Mouse (Mus musculus) inflammation-experienced regulatory T-cells (primary cell): ENCODE results near the gene Osgin1. TPM values are rescaled to one million over a fixed set of nuclear protein-coding genes. Genes with fewer than 3 reads are reported as not detected.

Experiments used
- polyA plus RNA-seq, 2 experiments: library from polyadenylated mRNA; unstranded; fragments of 100-300 nt; shearing (Covaris generic); gene quantifications; one replicate each; pipeline ENCODE4 v1.2.1; 2017

Osgin1 gene
- 10 to 100 TPM; 14.3 to 19.4 TPM for polyA plus RNA-seq

DNA sequence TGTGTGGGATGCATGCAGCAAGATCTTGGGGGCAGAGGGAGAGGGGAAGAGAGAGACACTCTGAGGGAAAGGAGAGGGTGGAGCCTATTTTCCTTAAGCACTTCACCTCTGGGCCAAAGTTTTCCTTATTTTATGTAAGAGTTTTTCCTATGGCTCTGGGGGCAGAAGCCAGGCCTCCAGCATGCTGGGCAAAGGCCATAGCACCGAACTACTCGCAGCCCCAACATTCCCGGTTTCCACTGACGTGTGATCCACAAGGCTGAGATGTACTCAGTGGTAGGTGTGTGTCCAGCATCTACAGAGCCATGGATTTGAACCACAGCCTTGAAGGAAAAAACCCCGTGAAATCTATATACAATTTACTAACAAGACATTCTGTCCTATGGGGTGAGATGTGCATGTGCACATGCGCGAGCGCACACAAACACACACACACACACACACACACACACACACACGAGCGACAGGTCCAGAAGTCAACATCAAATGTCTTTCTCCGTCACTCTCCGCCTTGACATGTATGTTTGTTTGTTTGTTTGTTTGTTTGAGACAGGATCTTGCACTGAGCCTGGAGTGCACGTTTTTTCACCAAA, at the start of gene Osgin1:
Gene Osgin1, plus strand, starts transcription at position 543 of the 593 bp plus-strand sequence.

DNA sequence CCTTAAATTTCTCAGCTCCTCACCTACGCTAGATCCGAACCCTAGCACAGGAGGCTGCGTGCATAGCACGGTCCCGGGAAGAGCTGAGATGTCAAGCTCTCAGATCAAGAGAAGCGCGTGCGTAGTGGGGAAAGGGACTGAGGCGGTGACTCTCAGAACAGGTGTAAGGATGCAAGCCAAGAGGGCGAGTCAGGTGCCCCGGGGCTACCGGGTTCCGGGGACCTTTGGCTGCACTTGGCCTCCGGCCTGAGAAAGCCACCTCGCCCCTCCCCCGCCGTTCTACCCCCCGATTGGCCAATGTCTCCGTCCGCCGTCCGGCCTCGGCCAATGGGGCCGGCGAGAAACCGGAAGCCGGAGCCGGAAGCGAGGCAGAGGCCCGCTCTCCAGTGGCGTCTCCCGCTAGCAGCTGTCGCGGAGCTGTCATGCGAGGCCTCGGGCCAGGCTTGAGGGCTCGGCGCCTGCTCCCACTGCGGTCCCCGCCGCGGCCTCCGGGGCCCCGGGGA, 39.3 kb upstream of the Osgin1 start, which contains the start of gene Mlycd:
Gene Mlycd, plus strand, starts transcription at position 355 of the 503 bp plus-strand sequence.

DNA sequence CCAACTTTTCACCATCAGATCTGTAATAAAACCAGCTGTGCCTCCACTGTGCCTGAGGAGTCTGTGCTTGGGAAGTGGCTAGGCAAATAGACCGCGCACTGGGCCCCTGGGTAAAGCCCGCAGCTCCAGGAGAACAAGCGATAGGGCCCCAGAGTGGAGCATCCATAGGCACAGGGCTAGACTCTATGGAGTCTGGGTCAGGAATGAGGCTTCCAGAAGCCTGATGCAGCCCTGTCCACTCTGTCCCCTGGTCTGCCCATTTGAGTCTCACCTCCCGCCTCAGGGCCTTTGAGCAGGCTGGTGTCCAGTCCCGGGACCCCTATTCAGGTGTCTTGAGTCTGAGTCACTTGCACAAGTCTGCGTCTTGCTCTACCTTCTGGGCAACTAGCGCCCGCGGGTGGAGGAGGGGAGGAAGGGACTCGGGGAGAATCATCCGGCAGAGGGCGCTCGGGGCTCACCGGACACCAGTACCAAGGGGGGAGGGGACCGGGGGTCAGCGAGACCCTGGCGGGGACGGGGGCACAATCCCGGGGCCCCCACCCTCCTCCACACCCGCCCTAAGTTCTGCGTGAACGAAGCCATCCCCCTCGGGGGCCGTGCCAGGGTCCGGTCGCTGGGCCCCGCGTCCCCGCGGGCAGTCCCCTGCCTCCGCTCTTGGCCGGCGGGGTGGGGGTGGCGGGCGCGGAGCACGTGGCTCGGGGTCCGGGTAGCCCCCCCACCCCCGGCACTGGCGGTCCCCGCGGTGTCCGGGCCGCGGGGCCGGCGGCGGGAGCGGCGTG, 12.5 kb downstream of the Osgin1 start, which contains the start of gene Necab2:
Gene Necab2, plus strand, starts transcription at position 509 of the 779 bp plus-strand sequence.

Other genes with a start within 250 kb of the Osgin1 start
- gene Hsbp1, start 89.6 kb upstream of the Osgin1 start, polyA plus RNA-seq, result 100 to 1,000 TPM; 174 to 175 TPM
- gene Mlycd, start 39.2 kb upstream of the Osgin1 start, polyA plus RNA-seq, result 10 to 100 TPM; 34.2 to 34.3 TPM
- under 1 TPM in 1 of 2 experiments, not detected in 1; 0.23 TPM for gene Necab2, start 12.6 kb downstream of the Osgin1 start, polyA plus RNA-seq
- under 1 TPM in 1 of 2 experiments, not detected in 1; 0.54 TPM for gene Slc38a8, start 67.6 kb downstream of the Osgin1 start, polyA plus RNA-seq
- 10 to 100 TPM; 78.1 to 93.0 TPM for gene Mbtps1, start 124.6 kb downstream of the Osgin1 start, polyA plus RNA-seq
- gene Hsdl1, start 141.1 kb downstream of the Osgin1 start, polyA plus RNA-seq, result 100 to 1,000 TPM in 1 of 2 experiments, 10 to 100 TPM in 1; 81.4 to 119 TPM
- gene Dnaaf1, start 141.1 kb downstream of the Osgin1 start, polyA plus RNA-seq, result not detected
- 10 to 100 TPM; 25.8 to 37.0 TPM for gene Taf1c, start 171.1 kb downstream of the Osgin1 start, polyA plus RNA-seq
- under 1 TPM in 1 of 2 experiments, not detected in 1; 0.87 TPM for gene Adad2, start 178.6 kb downstream of the Osgin1 start, polyA plus RNA-seq
- gene Kcng4, start 201.6 kb downstream of the Osgin1 start, polyA plus RNA-seq, result 1 to 10 TPM in 1 of 2 experiments, not detected in 1; 1.1 TPM
- not detected for gene Wfdc1, start 232.2 kb downstream of the Osgin1 start, polyA plus RNA-seq